Mouse (Mus musculus) left cerebral cortex, adult 2 months (tissue): ENCODE measurements around the gene Efcab8. TPM values are rescaled to one million over a fixed set of nuclear protein-coding genes. Genes with fewer than 3 reads are reported as not detected.
A peak's percentile ranks its signal among the peaks of the same experiment; 100 is the strongest.

Source experiments
- DNase-seq, 2 experiments: peaks; one replicate each; pipeline ENCODE4 v3.0.0; 2021 to 2022; ENCODE audit warnings: low spot score in 2 of 2, mixed read lengths in 1 of 2; ENCODE audit errors: extremely low spot score in 1 of 2
- H3K27ac ChIP-seq: fragments of 200-600 bp; 2 replicates; pipeline ENCODE4 v1.8.1; 2022
- H3K4me3 ChIP-seq: fragments of 200-600 bp; 2 replicates; pipeline ENCODE4 v1.8.1; 2022
- CTCF ChIP-seq: fragments of 200-600 bp; IDR thresholded peaks from 2 replicates; pipeline ENCODE4 v1.8.1; 2022; ENCODE audit warnings: antibody characterized with exemption, mild to moderate bottlenecking, moderate library complexity
- intact Hi-C: fragments of 180-260 bp; cut with DNase I; formaldehyde crosslinking; loops from one replicate; pipeline ENCODE4 v1.15.1; 2025
- total RNA-seq, 2 experiments: library from RNA; stranded (reverse); gene quantifications; 2 replicates each; pipeline ENCODE4 v1.2.3; 2021

The Efcab8 gene
- total RNA-seq, 2 experiments from 2014 or later, result 0.16 to 0.38 TPM

DNA sequence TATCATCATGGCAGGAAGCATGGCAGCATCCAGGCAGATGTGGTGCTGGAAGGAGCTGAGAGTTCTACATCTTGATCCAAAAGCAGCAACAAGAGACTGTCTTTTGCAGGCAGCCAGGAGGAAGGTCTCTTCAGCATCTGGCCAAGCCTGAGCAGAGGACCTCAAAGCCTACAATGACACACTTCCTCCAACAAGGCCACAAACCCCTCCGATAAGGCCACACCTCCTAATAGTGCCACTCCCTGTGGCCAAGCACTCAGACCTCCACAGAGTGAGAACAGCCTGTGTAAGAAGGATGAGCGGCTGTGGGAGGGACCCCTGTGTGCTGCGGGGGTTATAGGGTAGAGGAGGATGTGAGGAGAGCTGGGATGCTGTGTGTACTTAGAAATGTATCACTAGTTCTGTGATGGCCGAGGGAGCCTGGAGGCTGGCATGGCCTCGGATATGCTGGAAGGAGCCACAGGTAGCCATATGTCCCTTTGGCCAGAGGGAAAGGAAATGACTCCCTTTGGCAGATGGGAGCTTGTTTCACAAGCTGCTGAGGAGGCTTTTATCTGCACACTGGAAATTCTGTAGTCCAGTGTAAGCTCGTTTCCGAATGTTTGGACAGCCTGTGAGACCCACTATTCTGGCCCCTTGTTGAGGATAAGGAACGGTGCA lies 47.6 kb downstream of the Efcab8 start:
- intact Hi-C loops, result no loop called here
- no peak for DNase-seq
- no peak overlapping the region for H3K27ac ChIP-seq
- no peak overlapping the region for H3K4me3 ChIP-seq
- no peak for TF ChIP-seq CTCF

DNA sequence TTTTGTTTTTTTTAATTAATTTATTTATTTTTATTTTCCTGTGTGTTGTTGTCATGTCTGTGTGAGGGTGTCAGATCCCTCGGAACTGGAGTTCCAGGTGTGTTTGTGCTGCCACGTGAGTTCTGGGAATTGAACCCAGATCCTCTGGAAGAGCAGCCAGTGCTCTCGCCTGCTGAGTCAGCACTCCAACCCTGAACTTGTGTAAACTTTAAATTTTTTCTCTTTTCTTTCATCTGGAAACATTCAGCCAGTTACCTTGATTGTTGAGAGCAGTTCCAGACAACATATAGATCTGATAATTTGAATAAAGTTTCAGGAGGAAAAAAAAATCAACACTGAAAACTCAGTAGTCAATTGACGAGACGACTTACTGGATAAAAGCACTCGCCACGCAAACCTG lies 49.0 kb downstream of the Efcab8 start:
- intact Hi-C loops, result no loop called here
- TF ChIP-seq CTCF, result no peak
- DNase-seq, result no peak
- H3K27ac ChIP-seq, result no peak overlapping the region
- H3K4me3 ChIP-seq, result no peak overlapping the region

DNA sequence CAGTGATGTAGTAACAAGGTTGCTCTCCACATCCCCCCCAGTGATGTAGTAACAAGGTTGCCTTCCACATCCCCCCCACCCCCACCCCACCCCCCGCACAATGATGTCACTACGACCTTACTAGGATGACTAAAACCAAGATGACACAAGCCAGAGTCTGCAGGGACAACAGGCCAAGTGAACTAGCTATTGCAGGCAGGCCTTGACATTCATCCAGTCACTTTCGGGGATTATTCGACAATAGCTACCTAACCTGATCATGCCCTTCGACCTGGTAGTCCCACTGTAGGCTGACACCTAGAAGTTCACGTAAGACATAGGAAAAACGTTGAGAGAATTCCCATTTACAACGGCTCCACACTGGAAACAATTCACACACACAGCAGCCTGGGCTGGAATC lies 53.6 kb downstream of the Efcab8 start:
- TF ChIP-seq CTCF, result no peak
- intact Hi-C loops, result no loop called here
- no peak for DNase-seq
- H3K4me3 ChIP-seq, result no peak overlapping the region
- H3K27ac ChIP-seq, result no peak overlapping the region

DNA sequence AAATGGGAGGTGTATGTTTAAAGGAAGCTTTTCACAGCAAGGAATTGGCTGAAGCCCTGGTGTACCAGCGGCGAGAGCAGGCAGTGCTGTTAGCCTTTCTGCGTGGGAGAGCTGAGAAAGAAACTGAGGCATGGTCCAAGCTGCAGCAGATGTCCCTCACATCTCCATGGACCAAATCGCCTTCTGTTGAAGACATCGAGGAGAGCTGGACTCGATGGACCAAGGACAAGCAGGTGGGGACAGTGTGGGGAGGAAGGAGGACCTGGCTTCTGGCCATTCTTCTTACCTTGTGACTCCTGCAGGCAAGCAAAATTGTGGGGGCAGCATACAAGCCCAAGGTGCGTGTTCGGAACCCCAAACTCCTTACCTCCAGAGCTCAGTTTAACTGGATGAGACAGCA lies 63.1 kb downstream of the Efcab8 start:
- no peak for TF ChIP-seq CTCF
- no peak for DNase-seq
- Histone ChIP-seq H3K4me3 (no peak overlapping the region), H3K27ac (no peak overlapping the region)
- intact Hi-C loops, result no loop called here

DNA sequence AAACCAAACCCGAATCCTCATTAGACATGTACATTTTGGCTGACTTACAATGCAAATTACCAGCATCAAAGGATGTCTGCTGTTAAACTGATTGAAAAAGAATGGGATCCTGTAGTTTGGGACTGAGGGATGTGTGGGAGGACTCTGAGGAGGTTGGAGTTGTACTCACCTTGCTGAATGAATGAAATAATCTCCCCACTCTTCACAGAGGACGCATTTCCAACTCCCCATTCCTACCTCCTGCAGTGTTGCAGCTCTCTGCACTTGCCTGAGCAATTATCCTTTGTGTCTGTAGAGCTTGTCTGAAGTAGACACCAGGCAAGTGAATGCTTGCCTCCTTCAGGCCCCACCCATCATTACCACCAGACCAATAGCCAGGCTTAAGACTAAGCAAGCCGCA lies 68.7 kb downstream of the Efcab8 start:
- Histone ChIP-seq H3K27ac (no peak overlapping the region), H3K4me3 (no peak overlapping the region)
- TF ChIP-seq CTCF, result no peak
- intact Hi-C loops, result no loop called here
- no peak for DNase-seq

DNA sequence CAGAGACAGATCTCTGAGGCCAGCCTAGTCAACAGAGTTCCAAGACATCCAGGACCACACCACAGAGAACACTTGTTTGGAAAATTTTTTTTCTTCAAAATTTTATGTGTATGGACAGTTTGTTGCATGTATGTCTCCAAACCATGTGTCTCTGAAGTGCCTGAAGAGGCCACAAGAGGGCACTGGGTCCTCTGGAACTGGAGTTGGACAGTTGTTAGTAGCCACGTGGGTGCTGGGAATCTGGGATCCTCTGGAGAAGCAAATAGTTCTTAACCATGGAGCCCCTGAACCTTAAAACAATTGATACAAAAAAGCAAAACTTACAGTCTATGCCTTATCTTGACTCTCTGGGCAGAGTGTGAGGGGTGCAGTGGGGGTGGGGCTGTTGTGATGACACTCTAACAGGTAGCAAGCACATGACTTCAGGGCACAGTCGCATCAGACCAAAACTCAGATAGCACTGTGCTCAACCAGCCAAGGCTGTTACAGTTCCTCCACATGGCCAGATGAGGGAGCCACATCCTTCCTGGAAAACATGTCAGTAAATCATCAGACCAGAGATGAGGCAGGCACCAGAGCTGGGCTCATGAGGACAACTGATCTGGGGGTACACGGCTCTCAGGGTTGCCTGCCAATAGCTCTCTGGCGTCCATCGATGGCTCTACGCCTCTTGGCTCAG lies 70.8 kb downstream of the Efcab8 start:
- intact Hi-C loops, result loop anchor here (1.0 to 5.0 kb wide), 4 partner anchors 43 to 182 kb away; no protein-coding TSS in a partner anchor
- DNase-seq, result no peak
- no peak overlapping the region for H3K4me3 ChIP-seq
- H3K27ac ChIP-seq, result no peak overlapping the region
- TF ChIP-seq CTCF, result no peak

DNA sequence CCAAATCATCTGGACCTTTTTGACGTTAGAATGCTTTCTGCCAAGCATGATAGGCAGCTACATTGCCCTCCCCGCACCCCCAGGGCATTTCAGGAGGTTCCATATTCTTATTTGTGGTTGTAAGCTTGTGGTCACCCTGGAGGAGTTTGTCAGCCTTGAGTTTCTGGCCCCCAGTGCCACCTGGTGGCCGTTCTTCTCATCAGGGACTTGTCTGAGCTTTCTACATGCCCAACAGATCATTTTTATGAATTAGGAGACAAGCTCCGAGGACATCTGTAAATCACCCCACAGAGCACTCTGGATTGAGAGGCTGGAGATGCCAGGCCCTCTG lies 71.3 kb downstream of the Efcab8 start:
- intact Hi-C loops, result loop anchor here (1.0 to 5.0 kb wide), 4 partner anchors 44 to 183 kb away; no protein-coding TSS in a partner anchor
- DNase-seq, result peak; percentile 50 to 63
- peak; percentile 59 for TF ChIP-seq CTCF
- Histone ChIP-seq H3K27ac (no peak overlapping the region), H3K4me3 (no peak overlapping the region)

DNA sequence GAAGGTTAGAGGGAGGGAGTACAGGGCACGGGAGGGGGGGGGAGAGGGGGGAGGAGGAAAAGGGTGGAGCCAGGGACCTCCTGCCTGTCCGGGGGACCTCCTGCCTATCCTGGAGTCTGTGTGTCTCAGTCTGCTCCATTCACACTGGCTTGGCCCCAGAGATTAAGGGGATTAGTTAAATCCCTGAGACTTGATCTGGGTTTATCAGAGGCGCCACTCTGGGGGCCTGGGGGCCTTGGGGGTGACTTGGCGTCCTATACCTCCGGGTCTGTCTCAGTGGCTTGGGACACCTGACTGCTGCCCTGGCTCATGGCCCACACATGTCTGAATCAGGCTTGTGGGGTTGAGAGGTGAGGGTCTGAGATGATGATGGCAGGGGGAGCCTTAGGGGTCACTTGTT lies 73.8 kb downstream of the Efcab8 start:
- TF ChIP-seq CTCF, result no peak
- intact Hi-C loops, result loop anchor here (5.0 kb wide), 2 partner anchors 46 to 79 kb away; no protein-coding TSS in a partner anchor

DNA sequence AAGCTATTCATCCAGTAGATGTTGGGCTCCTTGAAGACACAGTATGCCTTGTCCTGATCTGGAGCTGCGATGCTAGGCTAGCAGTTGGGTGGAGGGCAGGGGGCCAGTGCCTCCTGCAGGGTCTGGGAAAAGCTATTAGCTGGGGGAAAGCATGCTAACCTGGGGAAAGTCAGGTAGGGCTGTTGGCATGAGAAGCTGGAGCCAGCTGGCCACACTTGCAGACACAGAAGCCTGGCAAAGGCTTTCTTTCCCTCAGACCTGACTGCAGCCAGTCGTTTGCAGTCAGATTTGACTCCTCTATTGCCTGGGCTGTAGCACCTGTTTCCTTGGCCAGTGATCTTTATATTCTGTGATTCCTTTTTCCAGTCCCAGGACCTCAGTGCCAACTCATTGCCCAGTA lies 79.8 kb downstream of the Efcab8 start:
- TF ChIP-seq CTCF, result no peak
- intact Hi-C loops, result no loop called here
- DNase-seq, result no peak
- Histone ChIP-seq H3K27ac (no peak overlapping the region), H3K4me3 (no peak overlapping the region)

More for the DNA sequence above, 73.8 kb downstream of the Efcab8 start:
- DNase-seq, result no peak
- no peak overlapping the region for H3K4me3 ChIP-seq
- H3K27ac ChIP-seq, result no peak overlapping the region

DNA sequence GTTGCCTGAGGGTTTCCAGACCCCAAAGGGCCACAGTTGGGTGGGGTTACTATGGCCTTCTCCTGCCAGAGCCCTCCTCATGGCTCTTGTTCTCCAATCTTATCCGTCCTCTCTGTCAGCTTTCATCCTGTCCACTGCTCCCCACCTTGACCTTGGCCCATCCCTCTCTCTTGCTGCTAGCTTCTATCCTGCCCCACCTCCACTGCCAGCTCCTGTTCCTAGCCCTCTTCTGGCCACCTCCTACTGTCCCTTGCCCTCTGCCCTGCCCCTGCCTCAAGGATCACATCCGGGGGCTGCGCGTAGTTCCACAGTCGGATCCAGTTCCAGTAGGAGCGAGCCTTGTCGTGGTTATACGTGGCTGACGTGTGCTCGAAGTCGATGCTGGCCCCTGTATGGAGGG lies 80.6 kb downstream of the Efcab8 start:
- no peak for TF ChIP-seq CTCF
- intact Hi-C loops, result no loop called here

DNA sequence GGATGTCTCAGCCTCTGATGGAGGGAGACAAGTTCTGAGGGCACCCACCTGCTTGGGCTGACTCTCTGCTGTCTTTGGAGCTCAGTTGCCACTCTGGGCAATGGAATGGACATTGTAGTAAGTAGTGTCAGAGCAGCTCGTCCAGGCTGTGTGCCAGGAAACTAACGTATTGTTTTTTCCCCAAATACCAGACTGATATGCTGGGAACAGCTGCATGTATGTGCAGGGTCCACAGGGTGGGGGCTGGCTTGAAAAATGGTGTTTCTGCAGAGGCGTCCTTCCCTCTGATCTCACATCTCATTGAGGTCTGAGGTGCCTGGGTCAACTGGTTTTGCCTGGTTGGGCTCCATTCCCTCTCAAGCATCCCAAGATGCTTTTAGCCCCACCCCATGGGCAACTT lies 81.0 kb downstream of the Efcab8 start:
- Histone ChIP-seq H3K4me3 (no peak overlapping the region), H3K27ac (no peak overlapping the region)
- no peak for TF ChIP-seq CTCF
- no peak for DNase-seq
- intact Hi-C loops, result no loop called here

More for the DNA sequence above, 80.6 kb downstream of the Efcab8 start:
- no peak overlapping the region for H3K4me3 ChIP-seq
- no peak for DNase-seq
- H3K27ac ChIP-seq, result no peak overlapping the region

DNA sequence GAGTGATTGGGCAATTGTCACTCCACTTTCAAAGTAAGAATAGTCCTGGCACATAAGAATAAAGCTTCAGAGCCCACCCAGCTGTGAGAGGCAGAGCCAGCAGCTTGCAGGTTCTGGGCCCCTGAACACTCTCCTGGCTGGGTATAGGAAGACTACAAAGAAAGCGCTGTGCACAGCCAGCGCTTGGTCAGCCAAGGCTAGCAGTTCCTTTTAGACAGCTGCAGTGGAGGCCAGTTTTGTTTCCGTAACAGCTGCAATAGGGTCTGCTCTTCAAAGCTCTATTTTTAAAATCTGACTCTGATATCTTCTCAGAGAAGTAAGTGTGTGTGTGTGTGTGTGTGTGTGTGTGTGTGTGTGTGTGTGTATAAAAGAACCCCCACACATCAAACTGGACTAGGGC lies 82.2 kb downstream of the Efcab8 start:
- Histone ChIP-seq H3K27ac (no peak overlapping the region), H3K4me3 (no peak overlapping the region)
- intact Hi-C loops, result no loop called here
- DNase-seq, result no peak
- TF ChIP-seq CTCF, result no peak

DNA sequence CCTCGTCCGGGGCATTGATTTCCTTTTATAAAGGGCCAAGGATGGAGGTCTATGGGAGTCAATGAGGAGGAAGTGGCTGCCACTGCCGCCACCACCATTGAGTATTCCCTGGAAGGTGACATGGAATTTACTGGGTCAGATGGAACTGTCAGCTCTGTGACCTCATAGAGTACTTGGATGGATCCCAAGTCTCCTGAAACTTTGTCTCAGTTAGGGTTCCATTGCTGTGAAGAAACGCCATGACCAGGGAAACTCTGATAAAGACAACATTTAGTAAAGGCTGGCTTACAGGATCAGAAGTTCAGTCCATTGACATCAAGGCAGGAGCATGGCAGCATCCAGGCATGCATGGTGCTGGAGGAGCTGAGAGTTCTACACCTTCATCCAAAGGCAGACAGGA lies 91.3 kb downstream of the Efcab8 start, which contains the start of gene Sun5:
TSS of gene Sun5 (minus strand) at position 101 of the 400 bp plus-strand sequence.
- Histone ChIP-seq H3K4me3 (no peak within 1 kb of the TSS), H3K27ac (no peak within 1 kb of the TSS)
- DNase-seq, result no peak
- intact Hi-C loops, result no loop called here
- no peak for TF ChIP-seq CTCF
